Mouse (Mus musculus): Measurements from ENCODE around the gene Ctdspl.

GRCm38 (mm10) chr9:118926111-118926650, at the start of gene Ctdspl:
- TF ChIP-seq CTCF (IDR thresholded peaks at IDR 0.05; ENCODE audit: extremely low read depth, insufficient read length, insufficient replicate concordance, low read depth, low read length) (no peak), POLR2A (IDR thresholded peaks at IDR 0.05; ENCODE audit: low read depth, low read length) (no peak; the same call in 1 of the 2 replicates)

Measured in small intestine, adult 2 months (tissue).